ENCODE assay signal across 18 mouse cellular contexts in the genomic region with DNA sequence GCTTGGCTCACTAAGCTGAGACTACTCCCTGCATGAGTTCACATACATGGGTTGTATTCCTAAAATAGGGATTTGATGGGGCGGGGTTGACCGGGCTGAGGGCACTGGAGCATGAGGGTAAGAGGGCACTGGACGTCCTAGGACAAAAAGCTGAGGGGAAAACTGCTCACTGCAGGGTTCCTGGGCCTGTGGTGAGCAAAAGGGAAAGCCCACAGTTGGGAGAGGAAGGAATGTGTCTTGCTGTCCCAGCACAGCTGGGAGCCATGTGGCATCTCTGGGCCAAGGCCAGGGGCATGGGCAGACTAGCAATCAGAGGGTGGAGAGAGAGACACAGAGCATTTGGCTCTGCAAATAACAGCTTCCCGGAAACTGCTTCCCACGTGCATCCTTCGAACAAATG. TPM values are rescaled to one million over a fixed set of nuclear protein-coding genes. Genes with fewer than 3 reads are reported as not detected.
DNase-seq lines count a peak whose midpoint lies in the region; ATAC-seq lines count a peak whose summit lies in the region.
"Had no signal": no experiment of that assay in that cellular context is flagged by ENCODE, and none has a peak within 500 bp of the region (broad histone marks: within the 10 kb centered on the region; RNA-seq: fewer than 3 reads in every experiment).

No protein-coding gene starts in this region.

- intact Hi-C loops in left cerebral cortex, postnatal 36 days (cut with DNase I): no loop called here

- H3K9ac ChIP-seq in forebrain, embryonic 11.5 days (ENCODE audit: low read length): no peak overlapping the region
- H3K9ac ChIP-seq in forebrain, embryonic 12.5 days: no peak overlapping the region
- no peak overlapping the region for H3K9ac ChIP-seq in embryonic facial prominence, embryonic 15.5 days
- H3K9ac ChIP-seq: limb, embryonic 15.5 days; neural tube, embryonic 12.5 days had no signal

- no peaks in the 10 kb centered on the region for H3K4me1 ChIP-seq in forebrain, embryonic 11.5 days (replicated peaks; ENCODE audit: control insufficient read depth, insufficient read depth, low read length)
- no peaks in the 10 kb centered on the region for H3K4me1 ChIP-seq in forebrain, embryonic 12.5 days
- peaks cover 6% of the 10 kb centered on the region; the same call in 1 of the 2 replicates for H3K4me1 ChIP-seq in embryonic facial prominence, embryonic 15.5 days
- H3K4me1 ChIP-seq: limb, embryonic 15.5 days; megakaryocyte, embryonic 14.5 days; neural tube, embryonic 12.5 days had no signal

- WGBS in forebrain, embryonic 11.5 days: 62% methylated on average over 6 of the region's 6 CpGs
- WGBS in forebrain, embryonic 12.5 days: 60% methylated on average over 6 of the region's 6 CpGs
- 48% methylated on average over 6 of the region's 6 CpGs for WGBS in embryonic facial prominence, embryonic 15.5 days

- H3K4me2 ChIP-seq in forebrain, embryonic 11.5 days (ENCODE audit: low read depth, low read length, severe bottlenecking): no peak overlapping the region
- H3K4me2 ChIP-seq in forebrain, embryonic 12.5 days: no peak overlapping the region
- H3K4me2 ChIP-seq in embryonic facial prominence, embryonic 15.5 days (replicated peaks): no peak overlapping the region
- H3K4me2 ChIP-seq: limb, embryonic 15.5 days; neural tube, embryonic 12.5 days had no signal

- no peaks in the 10 kb centered on the region for H3K9me3 ChIP-seq in forebrain, embryonic 11.5 days (ENCODE audit: control insufficient read depth, low read length)
- H3K9me3 ChIP-seq in forebrain, embryonic 12.5 days: no peaks in the 10 kb centered on the region
- no peaks in the 10 kb centered on the region for H3K9me3 ChIP-seq in embryonic facial prominence, embryonic 15.5 days (replicated peaks)
- H3K9me3 ChIP-seq: limb, embryonic 15.5 days; neural tube, embryonic 12.5 days had no signal

- H3K27me3 ChIP-seq in forebrain, embryonic 11.5 days (ENCODE audit: control insufficient read depth, insufficient read depth, low read length): no peaks in the 10 kb centered on the region
- no peaks in the 10 kb centered on the region for H3K27me3 ChIP-seq in forebrain, embryonic 12.5 days
- no peaks in the 10 kb centered on the region for H3K27me3 ChIP-seq in embryonic facial prominence, embryonic 15.5 days
- H3K27me3 ChIP-seq: limb, embryonic 15.5 days; neural tube, embryonic 12.5 days had no signal

- peak; percentile 30 for DNase-seq in forebrain, embryonic 11.5 days (ENCODE audit: low spot score)
- peak; percentile 47 for DNase-seq in kidney, adult 18-20 months
- DNase-seq in kidney, postnatal 4 days: no peak
- peak; percentile 86 for DNase-seq in 3T3-L1 (ENCODE audit: low read depth, low spot score)
- DNase-seq in left cerebral cortex, postnatal 36 days (ENCODE audit: low spot score in 2 of 2): no peak
- DNase-seq: adrenal gland, postnatal 10 days; B cell, adult 2 months; cerebellum, adult 8-10 months; lung, adult 18-20 months had no signal

- no peak for ATAC-seq in forebrain, embryonic 11.5 days (replicated peaks; ENCODE audit: low FRiP score)
- ATAC-seq in forebrain, embryonic 12.5 days (ENCODE audit: low FRiP score): no peak
- ATAC-seq in embryonic facial prominence, embryonic 15.5 days (ENCODE audit: insufficient number of reproducible peaks, low FRiP score, low TSS enrichment, low read depth): peak; percentile 72
- ATAC-seq in erythroid progenitor cell, adult 5-6 weeks (replicated peaks; ENCODE audit: low FRiP score, poor library complexity, severe bottlenecking): no peak
- ATAC-seq: hindbrain, embryonic 16.5 days; midbrain, embryonic 16.5 days had no signal

- no peak overlapping the region for H3K27ac ChIP-seq in forebrain, embryonic 11.5 days (ENCODE audit: low read depth, low read length)
- no peak overlapping the region for H3K27ac ChIP-seq in forebrain, embryonic 12.5 days
- no peak overlapping the region for H3K27ac ChIP-seq in embryonic facial prominence, embryonic 15.5 days (replicated peaks)
- H3K27ac ChIP-seq: left cerebral cortex, adult 2 months; limb, embryonic 15.5 days; neural tube, embryonic 12.5 days had no signal

- H3K36me3 ChIP-seq in forebrain, embryonic 11.5 days (ENCODE audit: control insufficient read depth, insufficient read depth, low read length): no peaks in the 10 kb centered on the region
- no peaks in the 10 kb centered on the region for H3K36me3 ChIP-seq in forebrain, embryonic 12.5 days (replicated peaks)
- H3K36me3 ChIP-seq in embryonic facial prominence, embryonic 15.5 days: no peaks in the 10 kb centered on the region
- H3K36me3 ChIP-seq: limb, embryonic 15.5 days; neural tube, embryonic 12.5 days had no signal

- no peak overlapping the region for H3K4me3 ChIP-seq in forebrain, embryonic 11.5 days (ENCODE audit: low read depth, low read length)
- no peak overlapping the region for H3K4me3 ChIP-seq in forebrain, embryonic 12.5 days (replicated peaks)
- no peak overlapping the region for H3K4me3 ChIP-seq in embryonic facial prominence, embryonic 15.5 days (replicated peaks)
- H3K4me3 ChIP-seq: left cerebral cortex, adult 2 months; limb, embryonic 15.5 days; megakaryocyte, embryonic 14.5 days; neural tube, embryonic 12.5 days had no signal

RNA-seq across cellular contexts. Expression of a gene that starts 25.4 kb away (rescaled TPM):
- 44.5 and 47.8 TPM in 2 replicates for polyA plus RNA-seq in forebrain, embryonic 11.5 days (2014; fragmentation: Nextera tagmentation; extraction: Ambion mirVana)
- 41.5 and 44.9 TPM in 2 replicates for polyA plus RNA-seq in forebrain, embryonic 12.5 days (2016; fragmentation: Nextera tagmentation; extraction: Ambion mirVana)
- polyA plus RNA-seq in embryonic facial prominence, embryonic 15.5 days (2015; fragmentation: Nextera tagmentation; extraction: Ambion mirVana): 52.6 and 60.8 TPM in 2 replicates
- total RNA-seq in erythroid progenitor cell, adult 5-6 weeks (2015; ENCODE audit: low replicate concordance): 2.1 and 2.5 TPM in 2 replicates
- total RNA-seq in erythroid progenitor cell, adult 5-6 weeks (2017; ENCODE audit: low replicate concordance): 3.9 and 4.9 TPM in 2 replicates
- 10 to 100 TPM; 23.4 to 25.5 TPM for total RNA-seq in left cerebral cortex, postnatal 36 days (2021)

RNA-seq across cellular contexts. Expression of a gene that starts 28.1 kb away (rescaled TPM):
- 0.17 and 0.33 TPM in 2 replicates for polyA plus RNA-seq in forebrain, embryonic 11.5 days (2014; fragmentation: Nextera tagmentation; extraction: Ambion mirVana)
- 0.59 TPM in 1 of 2 replicates, not detected in the other for polyA plus RNA-seq in forebrain, embryonic 12.5 days (2016; fragmentation: Nextera tagmentation; extraction: Ambion mirVana)
- 8.1 and 10.1 TPM in 2 replicates for polyA plus RNA-seq in embryonic facial prominence, embryonic 15.5 days (2015; fragmentation: Nextera tagmentation; extraction: Ambion mirVana)
- 0.84 TPM in 1 of 2 replicates, not detected in the other for total RNA-seq in erythroid progenitor cell, adult 5-6 weeks (2015; ENCODE audit: low replicate concordance)
- not detected in 2 replicates for total RNA-seq in erythroid progenitor cell, adult 5-6 weeks (2017; ENCODE audit: low replicate concordance)
- under 1 TPM; 0.35 to 0.61 TPM for total RNA-seq in left cerebral cortex, postnatal 36 days (2021)

Comparison
In these comparisons a context has a peak if more than half of its experiments do, and no peak if none do; other contexts are left out.
1. DNase-seq: peak in forebrain, embryonic 11.5 days (single experiment), kidney, adult 18-20 months (single experiment) and 3T3-L1 (single experiment); none in kidney, postnatal 4 days (0 of 2) and left cerebral cortex, postnatal 36 days (0 of 2).